Mouse (Mus musculus) forebrain, embryonic 12.5 days (tissue): ENCODE measurements around the gene Pigb. TPM values are rescaled to one million over a fixed set of nuclear protein-coding genes. Genes with fewer than 3 reads are reported as not detected.
A peak's percentile ranks its signal among the peaks of the same experiment; 100 is the strongest.
"Not testable (repeated sequence)": the region's sequence is repeated elsewhere in the genome, so short reads cannot be mapped to it uniquely, and the experiment has no call there.

Experiments
- ATAC-seq: fragments of 200-750 bp; cut with Nextera tagmentation; 2 replicates; pipeline ENCODE4 v1.8.0; 2017; ENCODE audit warnings: moderate TSS enrichment; ENCODE audit not compliant: low FRiP score
- H3K27ac ChIP-seq: fragments of 300-500 bp; sonication (generic); 2 replicates; pipeline ENCODE4 v1.5.1; 2016; ENCODE audit warnings: mild to moderate bottlenecking
- H3K27me3 ChIP-seq: fragments of 300-500 bp; sonication (generic); 2 replicates; pipeline ENCODE4 v1.6.1; 2016; ENCODE audit warnings: mild to moderate bottlenecking
- H3K36me3 ChIP-seq: fragments of 300-500 bp; sonication (generic); replicated peaks from 2 replicates; pipeline ENCODE4 v1.6.1; 2016; ENCODE audit warnings: mild to moderate bottlenecking
- H3K4me1 ChIP-seq: fragments of 300-500 bp; sonication (generic); 2 replicates; pipeline ENCODE4 v1.6.1; 2016
- H3K4me2 ChIP-seq: fragments of 300-500 bp; sonication (generic); 2 replicates; pipeline ENCODE4 v1.6.1; 2016; ENCODE audit warnings: mild to moderate bottlenecking, moderate library complexity
- H3K4me3 ChIP-seq: fragments of 300-500 bp; sonication (generic); replicated peaks from 2 replicates; pipeline ENCODE4 v1.5.1; 2016; ENCODE audit warnings: mild to moderate bottlenecking
- H3K9ac ChIP-seq: fragments of 300-500 bp; sonication (generic); 2 replicates; pipeline ENCODE4 v1.6.1; 2016; ENCODE audit warnings: mild to moderate bottlenecking
- H3K9me3 ChIP-seq: fragments of 300-500 bp; sonication (generic); 2 replicates; pipeline ENCODE4 v1.6.1; 2016
- WGBS: fragments of 180-500 bp; shearing (Covaris S2); methylation state at CpG from one replicate; pipeline ENCODE4 v1.1.7; 2016; 5-methylcytosine and 5-hydroxymethylcytosine counted together
- polyA plus RNA-seq: library from polyadenylated mRNA; unstranded; fragments of >200 nt; fragmentation: Nextera tagmentation; extraction: Ambion mirVana; gene quantifications from 2 replicates; pipeline ENCODE4 v1.2.1, GENCODE M21; 2016

The Pigb gene
- polyA plus RNA-seq, result 10.3 and 13.6 TPM in 2 replicates

- peak within 1 kb of the TSS; percentile 79 for H3K9ac ChIP-seq
- 29% methylated on average over 6 of the region's 6 CpGs for WGBS
Measured at GRCm38 (mm10) chr9:73040080-73040479, at the start of gene Pigb. Gene Pigb (minus strand): TSS chr9:73040378.

GRCm38 (mm10) chr9:73089222-73089920, 49.2 kb upstream of the Pigb start:
- Histone ChIP-seq H3K9me3 (no peaks in the 10 kb centered on the region), H3K27ac (no peak overlapping the region), H3K4me2 (no peak overlapping the region), H3K4me3 (no peak overlapping the region), H3K9ac (no peak overlapping the region), H3K27me3 (peaks cover 3% of the 10 kb centered on the region; the same call in 1 of the 2 replicates), H3K36me3 (no peaks in the 10 kb centered on the region), H3K4me1 (0 out of 2 replicates have a peak, but pooled peaks cover under 1% of the 10 kb centered on the region)
- ATAC-seq, result no peak
- 84% methylated on average over 16 of the region's 16 CpGs for WGBS

More at GRCm38 (mm10) chr9:73040080-73040479, at the start of gene Pigb:
- Histone ChIP-seq H3K9me3 (no peaks in the 10 kb centered on the region), H3K36me3 (0 out of 2 replicates have a peak, but pooled peaks cover 2% of the 10 kb centered on the region), H3K27ac (peak within 1 kb of the TSS; percentile 80), H3K4me1 (peaks cover 27% of the 10 kb centered on the region), H3K4me3 (peak within 1 kb of the TSS; percentile 65), H3K27me3 (peaks cover 8% of the 10 kb centered on the region; the same call in 1 of the 2 replicates), H3K4me2 (peak within 1 kb of the TSS; percentile 73)
- 0 out of 2 replicates have a peak, but pooled peaks have one; percentile 25 for ATAC-seq

- H3K27ac ChIP-seq, result no peak overlapping the region
- ATAC-seq, result no peak
- no peak overlapping the region for H3K4me3 ChIP-seq
- no peaks in the 10 kb centered on the region for H3K36me3 ChIP-seq
- H3K9me3 ChIP-seq, result no peaks in the 10 kb centered on the region
- H3K27me3 ChIP-seq, result peaks cover under 1% of the 10 kb centered on the region; the same call in 1 of the 2 replicates
- H3K9ac ChIP-seq, result no peak overlapping the region
- no peak overlapping the region for H3K4me2 ChIP-seq
- no peaks in the 10 kb centered on the region for H3K4me1 ChIP-seq
- 78% methylated on average over 5 of the region's 5 CpGs for WGBS
Measured at GRCm38 (mm10) chr9:73087581-73087980, 47.4 kb upstream of the Pigb start.

- Histone ChIP-seq H3K9me3 (no peaks in the 10 kb centered on the region), H3K4me1 (no peaks in the 10 kb centered on the region), H3K9ac (no peak overlapping the region), H3K36me3 (no peaks in the 10 kb centered on the region), H3K27me3 (no peaks in the 10 kb centered on the region; the same call in 1 of the 2 replicates), H3K4me2 (no peak overlapping the region), H3K4me3 (no peak overlapping the region), H3K27ac (no peak overlapping the region)
- ATAC-seq, result no peak
- WGBS, result 66% methylated on average over 8 of the region's 8 CpGs
Measured at GRCm38 (mm10) chr9:73087121-73087520, 46.9 kb upstream of the Pigb start.

- H3K9ac ChIP-seq, result no peak overlapping the region
- H3K36me3 ChIP-seq, result no peaks in the 10 kb centered on the region
- H3K4me1 ChIP-seq, result no peaks in the 10 kb centered on the region
- ATAC-seq, result no peak
- WGBS, result 87% methylated on average over 6 of the region's 6 CpGs
- H3K27ac ChIP-seq, result no peak overlapping the region
- no peak overlapping the region for H3K4me3 ChIP-seq
- no peak overlapping the region for H3K4me2 ChIP-seq
- no peaks in the 10 kb centered on the region for H3K9me3 ChIP-seq
- no peaks in the 10 kb centered on the region; the same call in 1 of the 2 replicates for H3K27me3 ChIP-seq
Measured at GRCm38 (mm10) chr9:73085845-73086244, 45.7 kb upstream of the Pigb start.

- Histone ChIP-seq H3K4me2 (no peak overlapping the region), H3K9me3 (no peaks in the 10 kb centered on the region), H3K9ac (no peak overlapping the region), H3K27me3 (no peaks in the 10 kb centered on the region; the same call in 1 of the 2 replicates), H3K27ac (no peak overlapping the region), H3K4me3 (no peak overlapping the region), H3K36me3 (no peaks in the 10 kb centered on the region), H3K4me1 (no peaks in the 10 kb centered on the region)
- no peak for ATAC-seq
- WGBS, result 82% methylated on average over 6 of the region's 6 CpGs
Measured at GRCm38 (mm10) chr9:73083956-73084355, 43.8 kb upstream of the Pigb start.

- Histone ChIP-seq H3K36me3 (no peaks in the 10 kb centered on the region), H3K9ac (no peak overlapping the region), H3K9me3 (no peaks in the 10 kb centered on the region), H3K27me3 (no peaks in the 10 kb centered on the region), H3K4me2 (no peak overlapping the region), H3K4me1 (no peaks in the 10 kb centered on the region), H3K4me3 (no peak overlapping the region), H3K27ac (no peak overlapping the region)
- ATAC-seq, result no peak
- WGBS, result 88% methylated on average over 8 of the region's 8 CpGs
Measured at GRCm38 (mm10) chr9:73082291-73083000, 42.3 kb upstream of the Pigb start.

GRCm38 (mm10) chr9:73079801-73080325, 39.7 kb upstream of the Pigb start:
- no peaks in the 10 kb centered on the region for H3K27me3 ChIP-seq
- ATAC-seq, result no peak
- no peak overlapping the region for H3K4me3 ChIP-seq
- H3K9me3 ChIP-seq, result no peaks in the 10 kb centered on the region
- no peaks in the 10 kb centered on the region for H3K36me3 ChIP-seq
- no peaks in the 10 kb centered on the region for H3K4me1 ChIP-seq
- H3K4me2 ChIP-seq, result no peak overlapping the region
- no peak overlapping the region for H3K27ac ChIP-seq
- no peak overlapping the region for H3K9ac ChIP-seq
- 33% methylated on average over 7 of the region's 7 CpGs for WGBS

- not testable (repeated sequence) for H3K36me3 ChIP-seq, H3K27ac ChIP-seq, H3K27me3 ChIP-seq, H3K4me3 ChIP-seq, H3K9me3 ChIP-seq, H3K9ac ChIP-seq, H3K4me1 ChIP-seq, ATAC-seq, H3K4me2 ChIP-seq
- 84% methylated on average over 11 of the region's 12 CpGs for WGBS
Measured at GRCm38 (mm10) chr9:73079349-73079748, 39.2 kb upstream of the Pigb start.

- 91% methylated on average over 5 of the region's 5 CpGs for WGBS
- H3K4me1 ChIP-seq, result no peaks in the 10 kb centered on the region
Measured at GRCm38 (mm10) chr9:73073169-73073568, 33.0 kb upstream of the Pigb start.

GRCm38 (mm10) chr9:73072426-73072825, 32.2 kb upstream of the Pigb start:
- no peak for ATAC-seq
- H3K36me3 ChIP-seq, result no peaks in the 10 kb centered on the region
- H3K27ac ChIP-seq, result no peak overlapping the region
- no peaks in the 10 kb centered on the region for H3K4me1 ChIP-seq
- 85% methylated on average over 8 of the region's 8 CpGs for WGBS
- H3K9me3 ChIP-seq, result no peaks in the 10 kb centered on the region
- no peak overlapping the region for H3K4me2 ChIP-seq
- no peaks in the 10 kb centered on the region for H3K27me3 ChIP-seq
- H3K9ac ChIP-seq, result no peak overlapping the region
- H3K4me3 ChIP-seq, result no peak overlapping the region

More at GRCm38 (mm10) chr9:73073169-73073568, 33.0 kb upstream of the Pigb start:
- no peaks in the 10 kb centered on the region for H3K9me3 ChIP-seq
- H3K4me2 ChIP-seq, result no peak overlapping the region
- ATAC-seq, result no peak
- H3K4me3 ChIP-seq, result no peak overlapping the region
- H3K36me3 ChIP-seq, result no peaks in the 10 kb centered on the region
- no peaks in the 10 kb centered on the region for H3K27me3 ChIP-seq
- H3K9ac ChIP-seq, result no peak overlapping the region
- H3K27ac ChIP-seq, result no peak overlapping the region

- 70% methylated on average over 10 of the region's 10 CpGs for WGBS
- Histone ChIP-seq H3K36me3 (no peaks in the 10 kb centered on the region), H3K4me2 (no peak overlapping the region)
Measured at GRCm38 (mm10) chr9:73070971-73071659, 30.9 kb upstream of the Pigb start.

More at GRCm38 (mm10) chr9:73070971-73071659, 30.9 kb upstream of the Pigb start:
- no peak for ATAC-seq
- Histone ChIP-seq H3K9me3 (no peaks in the 10 kb centered on the region), H3K9ac (no peak overlapping the region), H3K4me3 (no peak overlapping the region), H3K4me1 (peaks cover 3% of the 10 kb centered on the region; the same call in 1 of the 2 replicates), H3K27ac (no peak overlapping the region), H3K27me3 (no peaks in the 10 kb centered on the region)
